Mouse (Mus musculus): ENCODE data around the gene Cers6.
A peak's percentile ranks its signal among the peaks of the same experiment; 100 is the strongest.

Cers6 gene

GRCm38 (mm10) chr2:69061910-69062689 is 200.9 kb downstream of the Cers6 start:
- DNase-seq (ENCODE audit: low spot score): no peak

GRCm38 (mm10) chr2:69064759-69065158 is 203.5 kb downstream of the Cers6 start:
- DNase-seq (ENCODE audit: low spot score): no peak

GRCm38 (mm10) chr2:69071440-69072235 is 210.4 kb downstream of the Cers6 start:
- no peak for DNase-seq (ENCODE audit: low spot score)

- DNase-seq (ENCODE audit: low spot score): peak; percentile 38
Measured at GRCm38 (mm10) chr2:69077189-69077588, 215.9 kb downstream of the Cers6 start.

- DNase-seq (ENCODE audit: low spot score): no peak
Measured at GRCm38 (mm10) chr2:69080760-69081159, 219.5 kb downstream of the Cers6 start.

- no peak for DNase-seq (ENCODE audit: low spot score)
Measured at GRCm38 (mm10) chr2:69082499-69083197, 221.4 kb downstream of the Cers6 start.

GRCm38 (mm10) chr2:69083198-69083509 is 221.9 kb downstream of the Cers6 start:
- DNase-seq (ENCODE audit: low spot score): no peak

- no peak for DNase-seq (ENCODE audit: low spot score)
Measured at GRCm38 (mm10) chr2:69084416-69084815, 223.2 kb downstream of the Cers6 start.

- DNase-seq (ENCODE audit: low spot score): no peak
Measured at GRCm38 (mm10) chr2:69086505-69087260, 225.4 kb downstream of the Cers6 start.

GRCm38 (mm10) chr2:69095836-69096235 is 234.6 kb downstream of the Cers6 start:
- no peak for DNase-seq (ENCODE audit: low spot score)

- DNase-seq (ENCODE audit: low spot score): no peak
Measured at GRCm38 (mm10) chr2:69096821-69097220, 235.6 kb downstream of the Cers6 start.

GRCm38 (mm10) chr2:69097526-69097925 is 236.3 kb downstream of the Cers6 start:
- no peak for DNase-seq (ENCODE audit: low spot score)

- DNase-seq (ENCODE audit: low spot score): no peak
Measured at GRCm38 (mm10) chr2:69098701-69099100, 237.5 kb downstream of the Cers6 start.

- no peak for DNase-seq (ENCODE audit: low spot score)
Measured at GRCm38 (mm10) chr2:69099147-69099546, 237.9 kb downstream of the Cers6 start.

- peak; percentile 34 for DNase-seq (ENCODE audit: low spot score)
Measured at GRCm38 (mm10) chr2:69100706-69101105, 239.5 kb downstream of the Cers6 start.

GRCm38 (mm10) chr2:69103526-69103925 is 242.3 kb downstream of the Cers6 start:
- DNase-seq (ENCODE audit: low spot score): no peak

GRCm38 (mm10) chr2:69104511-69105145 is 243.4 kb downstream of the Cers6 start:
- no peak for DNase-seq (ENCODE audit: low spot score)

GRCm38 (mm10) chr2:69109246-69109645 is 248.0 kb downstream of the Cers6 start:
- DNase-seq (ENCODE audit: low spot score): no peak

- DNase-seq (ENCODE audit: low spot score): no peak
Measured at GRCm38 (mm10) chr2:69109710-69110109, 248.5 kb downstream of the Cers6 start.

- no peak for DNase-seq (ENCODE audit: low spot score)
Measured at GRCm38 (mm10) chr2:69112609-69113008, 251.4 kb downstream of the Cers6 start.

GRCm38 (mm10) chr2:69113829-69114547 is 252.7 kb downstream of the Cers6 start:
- DNase-seq (ENCODE audit: low spot score): peak; percentile 62
